Mouse (Mus musculus): ENCODE measurements at regions not wholly inside any gene's neighbourhood (a gene's known extent, or its start where the extent isn't known, plus 50 kb on each side); places are given as distances from the start of the nearest gene placed in this dataset.

DNA sequence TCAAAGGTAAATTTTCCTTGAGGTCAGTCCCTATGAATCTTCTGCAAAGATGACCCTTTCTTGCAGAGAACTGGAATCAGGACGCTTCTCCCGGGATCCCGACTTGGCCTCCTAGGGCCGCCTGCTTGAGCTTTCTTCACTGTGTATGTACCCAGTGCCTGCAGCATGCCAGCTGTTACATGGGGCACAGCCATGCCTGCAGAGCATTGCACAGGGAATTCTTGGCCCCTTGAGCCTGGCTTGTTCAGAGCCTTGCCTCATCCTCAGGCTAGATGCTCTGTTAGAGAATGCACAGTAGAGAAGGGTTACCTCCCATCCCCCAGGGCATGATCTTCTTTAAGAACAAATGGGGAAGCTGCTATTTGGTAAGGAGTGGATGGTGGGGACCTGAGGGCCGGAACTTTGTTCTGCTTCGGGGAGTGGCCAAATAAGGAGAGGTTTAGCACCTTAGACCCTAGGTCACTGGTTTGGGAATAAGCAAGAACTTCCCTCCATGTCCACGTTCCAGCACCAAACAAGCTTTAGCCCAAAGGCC, 68.3 kb upstream of the Zc3h12a start:
- no peak overlapping the region for H3K4me3 ChIP-seq (ENCODE audit: low read depth, low read length)
- no peaks in the 10 kb centered on the region for H3K36me3 ChIP-seq (ENCODE audit: control insufficient read depth, insufficient read depth, low read length)
- no peaks in the 10 kb centered on the region for H3K9me3 ChIP-seq (ENCODE audit: control insufficient read depth, low read length)
- no peaks in the 10 kb centered on the region for H3K4me1 ChIP-seq (replicated peaks; ENCODE audit: control insufficient read depth, insufficient read depth, low read length)
- WGBS, result 62% methylated on average over 7 of the region's 7 CpGs
- H3K27me3 ChIP-seq (replicated peaks; ENCODE audit: control insufficient read depth, insufficient read depth, low read length), result peaks cover 20% of the 10 kb centered on the region
- no peak overlapping the region for H3K9ac ChIP-seq (ENCODE audit: low read length)
- ATAC-seq (replicated peaks; ENCODE audit: low FRiP score, low TSS enrichment, low read depth) (no peak), DNase-seq (ENCODE audit: low spot score) (no peak)
- H3K27ac ChIP-seq (ENCODE audit: low read depth), result no peak overlapping the region
- H3K4me2 ChIP-seq (ENCODE audit: low read length), result no peak overlapping the region

DNA sequence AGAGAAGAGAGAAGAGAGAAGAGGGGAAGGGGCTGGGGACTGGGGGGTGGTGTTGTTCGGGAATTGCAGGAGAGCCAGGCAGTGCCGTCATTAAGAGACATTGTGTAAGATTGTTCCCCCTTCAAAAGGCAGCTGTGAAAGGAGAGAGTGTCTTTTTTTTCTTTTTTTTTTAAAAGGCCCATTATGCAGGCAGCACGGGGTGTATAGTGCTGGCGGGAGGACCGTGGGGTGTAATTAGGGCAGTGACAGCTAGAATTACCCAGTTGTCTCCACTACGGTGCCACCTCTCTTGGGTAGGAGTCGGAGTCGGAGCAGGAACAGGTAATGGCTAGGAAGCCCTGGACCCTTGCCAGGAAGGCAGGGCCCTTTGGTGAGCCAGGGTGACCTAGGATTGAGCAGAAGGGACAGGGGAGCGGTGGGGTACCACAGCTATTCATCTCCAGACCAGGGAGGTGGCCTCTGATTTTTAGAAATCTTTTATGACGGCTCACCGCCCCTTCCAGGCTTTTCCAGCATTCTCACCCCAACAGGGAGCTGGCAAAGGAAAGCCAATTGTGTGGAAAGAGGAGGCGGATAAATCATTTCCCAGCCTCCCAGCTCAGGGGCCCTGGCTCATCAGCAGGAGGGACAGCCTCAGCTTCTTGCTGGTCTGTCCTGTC, 67.2 kb upstream of the Zc3h12a start:
- H3K9ac ChIP-seq (ENCODE audit: low read length), result no peak overlapping the region
- no peak overlapping the region for H3K27ac ChIP-seq (ENCODE audit: low read depth)
- no peaks in the 10 kb centered on the region for H3K4me1 ChIP-seq (replicated peaks; ENCODE audit: control insufficient read depth, insufficient read depth, low read length)
- DNase-seq (ENCODE audit: low spot score) (no peak), ATAC-seq (replicated peaks; ENCODE audit: low FRiP score, low TSS enrichment, low read depth) (no peak)
- no peaks in the 10 kb centered on the region for H3K9me3 ChIP-seq (ENCODE audit: control insufficient read depth, low read length)
- 35% methylated on average over 12 of the region's 12 CpGs for WGBS
- no peak overlapping the region for H3K4me2 ChIP-seq (ENCODE audit: low read length)
- H3K27me3 ChIP-seq (replicated peaks; ENCODE audit: control insufficient read depth, insufficient read depth, low read length), result peaks cover 20% of the 10 kb centered on the region
- H3K4me3 ChIP-seq (ENCODE audit: low read depth, low read length), result no peak overlapping the region
- no peaks in the 10 kb centered on the region for H3K36me3 ChIP-seq (ENCODE audit: control insufficient read depth, insufficient read depth, low read length)

DNA sequence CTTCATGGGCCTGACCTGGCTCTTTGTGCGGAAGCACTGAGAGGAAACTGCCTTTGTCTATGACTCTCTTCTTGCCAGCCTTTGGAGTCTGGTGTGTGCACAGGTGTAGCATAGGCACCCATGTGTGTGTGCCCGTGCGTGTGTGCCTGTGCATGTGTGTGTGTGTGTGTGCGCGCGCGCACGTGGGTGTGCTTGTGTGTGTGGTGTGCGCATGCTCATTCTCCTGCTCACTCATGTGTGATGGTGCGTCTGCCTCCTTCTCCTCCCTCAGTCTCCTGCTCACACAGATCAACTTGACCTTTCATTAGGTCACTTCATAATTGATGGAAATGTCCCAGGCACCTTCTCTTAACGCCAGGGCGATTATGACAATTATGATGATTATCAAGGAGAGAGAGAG, 66.7 kb upstream of the Zc3h12a start:
- H3K36me3 ChIP-seq (ENCODE audit: control insufficient read depth, insufficient read depth, low read length), result no peaks in the 10 kb centered on the region
- no peak for ATAC-seq (replicated peaks; ENCODE audit: low FRiP score, low TSS enrichment, low read depth)
- H3K9me3 ChIP-seq (ENCODE audit: control insufficient read depth, low read length), result no peaks in the 10 kb centered on the region
- 86% methylated on average over 12 of the region's 12 CpGs for WGBS
- H3K27me3 ChIP-seq (replicated peaks; ENCODE audit: control insufficient read depth, insufficient read depth, low read length), result peaks cover 20% of the 10 kb centered on the region
- no peak overlapping the region for H3K9ac ChIP-seq (ENCODE audit: low read length)
- DNase-seq (ENCODE audit: low spot score), result no peak
- no peak overlapping the region for H3K27ac ChIP-seq (ENCODE audit: low read depth)
- no peak overlapping the region for H3K4me3 ChIP-seq (ENCODE audit: low read depth, low read length)
- no peak overlapping the region for H3K4me2 ChIP-seq (ENCODE audit: low read length)
- H3K4me1 ChIP-seq (replicated peaks; ENCODE audit: control insufficient read depth, insufficient read depth, low read length), result no peaks in the 10 kb centered on the region

DNA sequence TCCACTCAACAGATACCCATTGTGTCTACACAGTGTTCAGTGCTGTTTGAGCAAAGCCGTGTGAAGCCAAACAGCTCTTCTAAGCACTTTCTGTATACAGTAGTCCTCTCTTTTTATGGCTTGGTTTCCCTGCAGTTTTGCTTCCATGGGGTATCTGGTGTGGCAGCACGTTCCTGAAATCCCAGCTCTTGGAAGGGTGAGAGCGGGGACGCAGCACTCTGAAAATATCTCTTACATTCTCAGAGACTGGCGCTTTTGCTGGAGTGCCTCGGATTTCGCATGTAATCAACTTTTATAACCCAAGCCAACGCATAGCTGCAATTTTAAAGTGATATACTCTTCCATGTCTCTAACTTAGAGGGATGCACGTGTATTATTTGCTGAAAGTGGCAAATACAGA, 64.0 kb upstream of the Zc3h12a start:
- ATAC-seq (replicated peaks; ENCODE audit: low FRiP score, low TSS enrichment, low read depth), result no peak
- no peak for DNase-seq (ENCODE audit: low spot score)
- WGBS, result 63% methylated on average over 9 of the region's 9 CpGs
- H3K9ac ChIP-seq (ENCODE audit: low read length), result no peak overlapping the region
- H3K4me2 ChIP-seq (ENCODE audit: low read length), result no peak overlapping the region
- H3K4me3 ChIP-seq (ENCODE audit: low read depth, low read length), result no peak overlapping the region
- H3K27me3 ChIP-seq (replicated peaks; ENCODE audit: control insufficient read depth, insufficient read depth, low read length), result peaks cover 20% of the 10 kb centered on the region
- H3K9me3 ChIP-seq (ENCODE audit: control insufficient read depth, low read length), result no peaks in the 10 kb centered on the region
- H3K4me1 ChIP-seq (replicated peaks; ENCODE audit: control insufficient read depth, insufficient read depth, low read length), result no peaks in the 10 kb centered on the region
- no peaks in the 10 kb centered on the region for H3K36me3 ChIP-seq (ENCODE audit: control insufficient read depth, insufficient read depth, low read length)
- no peak overlapping the region for H3K27ac ChIP-seq (ENCODE audit: low read depth)

DNA sequence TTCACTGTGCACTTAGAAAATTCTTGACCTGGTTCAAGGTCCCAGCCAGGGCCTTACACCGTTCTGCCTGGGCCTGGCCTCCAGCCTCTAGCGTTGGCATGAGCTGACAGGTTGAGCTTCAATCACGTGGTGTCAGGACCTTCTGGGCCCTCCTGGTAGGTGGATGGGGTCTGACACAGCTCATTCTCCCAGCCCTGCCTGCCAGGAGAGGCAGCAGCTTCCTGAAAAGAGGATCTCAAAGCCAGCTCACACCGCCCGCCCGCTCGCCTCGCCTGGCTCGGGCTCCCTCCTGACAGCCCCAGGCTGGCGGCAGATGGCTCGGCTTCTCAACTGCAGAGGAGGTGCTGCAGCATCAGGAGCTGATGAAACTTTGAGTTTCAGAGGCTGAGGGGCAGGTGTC, 63.4 kb upstream of the Zc3h12a start:
- H3K4me3 ChIP-seq (ENCODE audit: low read depth, low read length), result no peak overlapping the region
- WGBS, result 11% methylated on average over 11 of the region's 11 CpGs
- H3K9ac ChIP-seq (ENCODE audit: low read length), result no peak overlapping the region
- no peaks in the 10 kb centered on the region for H3K36me3 ChIP-seq (ENCODE audit: control insufficient read depth, insufficient read depth, low read length)
- no peak overlapping the region for H3K27ac ChIP-seq (ENCODE audit: low read depth)
- no peak overlapping the region for H3K4me2 ChIP-seq (ENCODE audit: low read length)
- ATAC-seq (replicated peaks; ENCODE audit: low FRiP score, low TSS enrichment, low read depth) (no peak), DNase-seq (ENCODE audit: low spot score) (no peak)
- H3K27me3 ChIP-seq (replicated peaks; ENCODE audit: control insufficient read depth, insufficient read depth, low read length), result peaks cover 18% of the 10 kb centered on the region
- no peaks in the 10 kb centered on the region for H3K9me3 ChIP-seq (ENCODE audit: control insufficient read depth, low read length)
- H3K4me1 ChIP-seq (replicated peaks; ENCODE audit: control insufficient read depth, insufficient read depth, low read length), result no peaks in the 10 kb centered on the region

DNA sequence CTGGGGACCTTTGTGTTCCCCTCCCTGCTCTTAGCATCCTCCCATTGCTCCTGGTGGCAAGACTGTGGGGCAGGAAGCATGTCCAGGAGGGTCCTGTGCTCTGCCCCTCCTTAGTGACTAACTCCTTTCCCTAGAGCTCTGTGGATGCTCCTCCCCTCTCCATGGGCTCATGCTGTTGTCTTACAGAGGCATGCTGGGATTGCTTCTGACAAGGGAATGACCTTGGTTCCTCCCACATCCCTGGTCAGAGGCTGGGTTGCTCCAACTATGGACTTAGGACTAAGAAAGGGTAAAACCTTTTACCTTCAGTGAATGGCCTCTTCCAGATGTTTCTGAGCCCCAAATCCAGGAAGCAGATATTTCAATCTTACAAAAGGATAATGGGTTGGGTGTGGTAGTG, 62.3 kb upstream of the Zc3h12a start:
- Histone ChIP-seq H3K27me3 (replicated peaks; ENCODE audit: control insufficient read depth, insufficient read depth, low read length) (peaks cover 10% of the 10 kb centered on the region), H3K4me3 (ENCODE audit: low read depth, low read length) (no peak overlapping the region), H3K9me3 (ENCODE audit: control insufficient read depth, low read length) (no peaks in the 10 kb centered on the region), H3K4me2 (ENCODE audit: low read length) (no peak overlapping the region), H3K27ac (ENCODE audit: low read depth) (no peak overlapping the region), H3K9ac (ENCODE audit: low read length) (no peak overlapping the region), H3K4me1 (replicated peaks; ENCODE audit: control insufficient read depth, insufficient read depth, low read length) (no peaks in the 10 kb centered on the region), H3K36me3 (ENCODE audit: control insufficient read depth, insufficient read depth, low read length) (no peaks in the 10 kb centered on the region)
- ATAC-seq (replicated peaks; ENCODE audit: low FRiP score, low TSS enrichment, low read depth), result no peak
- no peak for DNase-seq (ENCODE audit: low spot score)

DNA sequence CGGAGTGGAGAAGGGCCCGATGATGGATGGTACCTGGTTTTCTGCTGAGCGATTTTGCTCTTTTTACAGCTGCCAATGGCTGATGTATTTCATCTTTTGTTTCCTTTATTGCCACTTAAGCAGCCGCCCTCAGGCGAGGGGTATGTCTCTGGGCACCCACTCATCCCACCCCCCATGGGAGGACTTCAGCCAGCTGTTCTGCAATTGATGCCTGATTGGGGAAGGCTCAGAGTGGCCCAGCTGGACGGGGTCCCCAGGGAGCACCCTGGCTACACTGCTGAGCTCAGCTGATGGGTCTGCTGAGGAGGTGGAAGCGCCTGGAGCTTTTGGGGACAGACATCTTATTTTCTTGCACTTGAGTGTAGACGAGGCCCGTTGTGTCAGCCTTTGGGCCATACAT, 58.6 kb upstream of the Zc3h12a start:
- Histone ChIP-seq H3K4me1 (replicated peaks; ENCODE audit: control insufficient read depth, insufficient read depth, low read length) (no peaks in the 10 kb centered on the region), H3K9ac (ENCODE audit: low read length) (no peak overlapping the region), H3K4me3 (ENCODE audit: low read depth, low read length) (no peak overlapping the region), H3K36me3 (ENCODE audit: control insufficient read depth, insufficient read depth, low read length) (no peaks in the 10 kb centered on the region), H3K4me2 (ENCODE audit: low read length) (no peak overlapping the region), H3K27me3 (replicated peaks; ENCODE audit: control insufficient read depth, insufficient read depth, low read length) (no peaks in the 10 kb centered on the region), H3K9me3 (ENCODE audit: control insufficient read depth, low read length) (no peaks in the 10 kb centered on the region), H3K27ac (ENCODE audit: low read depth) (no peak overlapping the region)
- DNase-seq (ENCODE audit: low spot score), result no peak
- 56% methylated on average over 9 of the region's 9 CpGs for WGBS
- ATAC-seq (replicated peaks; ENCODE audit: low FRiP score, low TSS enrichment, low read depth), result no peak

DNA sequence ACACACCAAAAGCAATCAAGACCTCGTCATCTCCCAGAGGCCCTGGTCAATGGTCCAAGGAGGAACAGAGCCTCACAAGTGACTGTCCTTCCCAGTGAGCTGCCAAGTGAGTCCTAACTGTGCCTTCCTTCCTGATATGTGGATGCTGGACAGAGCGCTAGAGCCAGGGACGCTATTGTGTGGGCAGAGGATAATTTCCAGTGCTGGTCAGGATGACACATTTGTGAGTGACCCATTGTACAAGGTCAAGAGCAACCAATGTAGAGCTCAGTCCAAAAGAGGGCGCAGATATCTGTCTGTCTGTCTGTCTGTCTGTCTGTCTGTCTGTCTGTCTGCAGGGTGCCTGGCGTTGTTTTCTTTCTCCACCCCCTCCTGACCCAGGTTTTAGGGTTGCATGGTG, 57.4 kb upstream of the Zc3h12a start:
- Histone ChIP-seq H3K4me3 (ENCODE audit: low read depth, low read length) (no peak overlapping the region), H3K9me3 (ENCODE audit: control insufficient read depth, low read length) (no peaks in the 10 kb centered on the region), H3K4me1 (replicated peaks; ENCODE audit: control insufficient read depth, insufficient read depth, low read length) (no peaks in the 10 kb centered on the region), H3K27me3 (replicated peaks; ENCODE audit: control insufficient read depth, insufficient read depth, low read length) (no peaks in the 10 kb centered on the region), H3K9ac (ENCODE audit: low read length) (no peak overlapping the region), H3K36me3 (ENCODE audit: control insufficient read depth, insufficient read depth, low read length) (no peaks in the 10 kb centered on the region), H3K27ac (ENCODE audit: low read depth) (no peak overlapping the region), H3K4me2 (ENCODE audit: low read length) (no peak overlapping the region)
- DNase-seq (ENCODE audit: low spot score), result no peak
- ATAC-seq (replicated peaks; ENCODE audit: low FRiP score, low TSS enrichment, low read depth), result no peak
- 81% methylated on average over 5 of the region's 5 CpGs for WGBS

DNA sequence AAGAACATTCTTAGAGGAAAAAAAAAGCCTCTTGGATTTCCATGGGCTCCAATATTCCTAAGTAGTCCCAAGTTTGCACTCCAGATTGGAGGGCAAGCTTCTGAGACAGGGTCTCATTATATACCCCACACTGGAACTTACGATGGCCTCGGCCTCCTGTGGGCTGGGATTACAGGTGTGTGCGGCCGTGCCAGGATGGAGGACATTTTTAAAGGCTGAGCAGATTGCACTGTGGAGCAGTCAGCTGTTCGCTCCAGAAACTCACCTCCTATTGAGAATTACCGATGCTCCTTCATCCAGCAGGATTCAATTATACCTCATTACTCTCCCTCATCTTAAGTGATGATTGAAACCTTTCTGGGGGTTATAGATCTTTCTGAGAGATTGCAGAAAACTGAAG, 53.3 kb upstream of the Zc3h12a start:
- H3K4me2 ChIP-seq (ENCODE audit: low read length), result no peak overlapping the region
- H3K4me3 ChIP-seq (ENCODE audit: low read depth, low read length), result no peak overlapping the region
- H3K36me3 ChIP-seq (ENCODE audit: control insufficient read depth, insufficient read depth, low read length), result no peaks in the 10 kb centered on the region
- no peaks in the 10 kb centered on the region for H3K27me3 ChIP-seq (replicated peaks; ENCODE audit: control insufficient read depth, insufficient read depth, low read length)
- no peak overlapping the region for H3K27ac ChIP-seq (ENCODE audit: low read depth)
- DNase-seq (ENCODE audit: low spot score) (no peak), ATAC-seq (replicated peaks; ENCODE audit: low FRiP score, low TSS enrichment, low read depth) (no peak)
- 0 out of 2 replicates have a peak, but pooled peaks cover 2% of the 10 kb centered on the region for H3K4me1 ChIP-seq (replicated peaks; ENCODE audit: control insufficient read depth, insufficient read depth, low read length)
- no peak overlapping the region for H3K9ac ChIP-seq (ENCODE audit: low read length)
- 92% methylated on average over 6 of the region's 6 CpGs for WGBS
- no peaks in the 10 kb centered on the region for H3K9me3 ChIP-seq (ENCODE audit: control insufficient read depth, low read length)

All from intestine, embryonic 14.5 days (tissue).